Mouse (Mus musculus): ENCODE results near the gene Slc45a3. TPM values are rescaled to one million over a fixed set of nuclear protein-coding genes. Genes with fewer than 3 reads are reported as not detected.

The Slc45a3 gene
- polyA plus RNA-seq, 1 experiment from 2014 or later: 4.0 TPM

GRCm38 (mm10) chr1:132001880-132002330 lies 39.1 kb downstream of the Slc45a3 start:
- no peaks in the 10 kb centered on the region for H3K36me3 ChIP-seq
- no peak overlapping the region for H3K4me3 ChIP-seq
- H3K27me3 ChIP-seq: no peaks in the 10 kb centered on the region
- 79% methylated on average over 4 of the region's 4 CpGs for WGBS
- no peak overlapping the region for H3K27ac ChIP-seq
- peaks cover 5% of the 10 kb centered on the region for H3K4me1 ChIP-seq (replicated peaks)
- no peak overlapping the region for H3K4me2 ChIP-seq
- H3K9ac ChIP-seq: no peak overlapping the region
- ATAC-seq (replicated peaks; ENCODE audit: insufficient number of reproducible peaks, insufficient read depth, low FRiP score, low read depth): no peak
- H3K9me3 ChIP-seq (replicated peaks): no peaks in the 10 kb centered on the region

GRCm38 (mm10) chr1:132003111-132003510 lies 40.3 kb downstream of the Slc45a3 start:
- H3K4me3 ChIP-seq: no peak overlapping the region
- no peak overlapping the region for H3K4me2 ChIP-seq
- H3K9ac ChIP-seq: no peak overlapping the region
- peaks cover 5% of the 10 kb centered on the region for H3K4me1 ChIP-seq (replicated peaks)
- H3K9me3 ChIP-seq (replicated peaks): no peaks in the 10 kb centered on the region
- ATAC-seq (replicated peaks; ENCODE audit: insufficient number of reproducible peaks, insufficient read depth, low FRiP score, low read depth): no peak
- 54% methylated on average over 2 of the region's 2 CpGs for WGBS
- no peaks in the 10 kb centered on the region for H3K27me3 ChIP-seq
- peak overlapping the region; percentile 50 for H3K27ac ChIP-seq
- no peaks in the 10 kb centered on the region for H3K36me3 ChIP-seq

GRCm38 (mm10) chr1:132003817-132004216 lies 41.0 kb downstream of the Slc45a3 start:
- no peak overlapping the region for H3K4me2 ChIP-seq
- H3K27me3 ChIP-seq: no peaks in the 10 kb centered on the region

GRCm38 (mm10) chr1:132004574-132005180 lies 41.9 kb downstream of the Slc45a3 start:
- Histone ChIP-seq H3K27ac (peak overlapping the region; percentile 54), H3K4me3 (no peak overlapping the region), H3K9me3 (replicated peaks) (no peaks in the 10 kb centered on the region), H3K36me3 (no peaks in the 10 kb centered on the region), H3K9ac (no peak overlapping the region), H3K4me2 (no peak overlapping the region), H3K4me1 (replicated peaks) (peaks cover 13% of the 10 kb centered on the region), H3K27me3 (no peaks in the 10 kb centered on the region)
- WGBS: 78% methylated on average over 6 of the region's 6 CpGs
- ATAC-seq (replicated peaks; ENCODE audit: insufficient number of reproducible peaks, insufficient read depth, low FRiP score, low read depth): no peak

More at GRCm38 (mm10) chr1:132003817-132004216, 41.0 kb downstream of the Slc45a3 start:
- Histone ChIP-seq H3K36me3 (no peaks in the 10 kb centered on the region), H3K9ac (no peak overlapping the region), H3K9me3 (replicated peaks) (no peaks in the 10 kb centered on the region), H3K4me1 (replicated peaks) (peaks cover 6% of the 10 kb centered on the region), H3K4me3 (no peak overlapping the region), H3K27ac (peak overlapping the region; percentile 50)
- no peak for ATAC-seq (replicated peaks; ENCODE audit: insufficient number of reproducible peaks, insufficient read depth, low FRiP score, low read depth)
- WGBS: 51% methylated on average over 1 of the region's 1 CpGs

GRCm38 (mm10) chr1:132005466-132005865 lies 42.7 kb downstream of the Slc45a3 start:
- WGBS: 54% methylated on average over 1 of the region's 1 CpGs
- Histone ChIP-seq H3K9me3 (replicated peaks) (no peaks in the 10 kb centered on the region), H3K36me3 (no peaks in the 10 kb centered on the region), H3K27ac (no peak overlapping the region), H3K4me2 (no peak overlapping the region), H3K4me1 (replicated peaks) (peaks cover 14% of the 10 kb centered on the region), H3K4me3 (no peak overlapping the region), H3K9ac (no peak overlapping the region), H3K27me3 (no peaks in the 10 kb centered on the region)
- ATAC-seq (replicated peaks; ENCODE audit: insufficient number of reproducible peaks, insufficient read depth, low FRiP score, low read depth): no peak

GRCm38 (mm10) chr1:132006046-132006445 lies 43.3 kb downstream of the Slc45a3 start:
- Histone ChIP-seq H3K27me3 (no peaks in the 10 kb centered on the region), H3K36me3 (no peaks in the 10 kb centered on the region), H3K4me2 (no peak overlapping the region), H3K4me3 (no peak overlapping the region), H3K9ac (no peak overlapping the region), H3K9me3 (replicated peaks) (no peaks in the 10 kb centered on the region), H3K4me1 (replicated peaks) (peaks cover 16% of the 10 kb centered on the region), H3K27ac (no peak overlapping the region)
- WGBS: 76% methylated on average over 3 of the region's 3 CpGs
- ATAC-seq (replicated peaks; ENCODE audit: insufficient number of reproducible peaks, insufficient read depth, low FRiP score, low read depth): no peak

GRCm38 (mm10) chr1:132006721-132007120 lies 44.0 kb downstream of the Slc45a3 start:
- Histone ChIP-seq H3K27ac (peak overlapping the region; percentile 100), H3K9me3 (replicated peaks) (no peaks in the 10 kb centered on the region), H3K36me3 (no peaks in the 10 kb centered on the region), H3K9ac (no peak overlapping the region), H3K4me3 (peak overlapping the region; percentile 90), H3K4me2 (peak overlapping the region; percentile 72), H3K27me3 (no peaks in the 10 kb centered on the region), H3K4me1 (replicated peaks) (peaks cover 16% of the 10 kb centered on the region)
- no peak for ATAC-seq (replicated peaks; ENCODE audit: insufficient number of reproducible peaks, insufficient read depth, low FRiP score, low read depth)
- 27% methylated on average over 5 of the region's 5 CpGs for WGBS

GRCm38 (mm10) chr1:132007282-132007815 lies 44.6 kb downstream of the Slc45a3 start, which contains the start of gene Elk4:
TSS of gene Elk4 (plus strand) at chr1:132007607.
- Histone ChIP-seq H3K9me3 (replicated peaks) (no peaks in the 10 kb centered on the region), H3K4me3 (peak within 1 kb of the TSS; percentile 90), H3K4me2 (peak within 1 kb of the TSS; percentile 72), H3K4me1 (replicated peaks) (peaks cover 16% of the 10 kb centered on the region), H3K27me3 (no peaks in the 10 kb centered on the region), H3K36me3 (no peaks in the 10 kb centered on the region), H3K9ac (peak within 1 kb of the TSS; percentile 98), H3K27ac (peak within 1 kb of the TSS; percentile 100)
- peak; percentile 89 for ATAC-seq (replicated peaks; ENCODE audit: insufficient number of reproducible peaks, insufficient read depth, low FRiP score, low read depth)
- under 1% methylated on average over 59 of the region's 61 CpGs for WGBS

GRCm38 (mm10) chr1:132007828-132008827 lies 45.4 kb downstream of the Slc45a3 start:
- Histone ChIP-seq H3K27me3 (no peaks in the 10 kb centered on the region), H3K36me3 (no peaks in the 10 kb centered on the region; the same call in 1 of the 2 replicates), H3K9me3 (replicated peaks) (no peaks in the 10 kb centered on the region), H3K4me1 (replicated peaks) (peaks cover 16% of the 10 kb centered on the region), H3K27ac (peak overlapping the region; percentile 100), H3K4me2 (peak overlapping the region; percentile 72), H3K9ac (peak overlapping the region; percentile 98), H3K4me3 (peak overlapping the region; percentile 90)
- under 1% methylated on average over 68 of the region's 72 CpGs for WGBS
- peak; percentile 90 for ATAC-seq (replicated peaks; ENCODE audit: insufficient number of reproducible peaks, insufficient read depth, low FRiP score, low read depth)

- peak overlapping the region; percentile 72 for H3K4me2 ChIP-seq
- H3K27ac ChIP-seq: peak overlapping the region; percentile 100
- peak overlapping the region; percentile 98 for H3K9ac ChIP-seq
- H3K4me3 ChIP-seq: peak overlapping the region; percentile 90
- no peaks in the 10 kb centered on the region; the same call in 1 of the 2 replicates for H3K36me3 ChIP-seq
- H3K27me3 ChIP-seq: no peaks in the 10 kb centered on the region
- no peaks in the 10 kb centered on the region for H3K9me3 ChIP-seq (replicated peaks)
- 38% methylated on average over 8 of the region's 8 CpGs for WGBS
- no peak for ATAC-seq (replicated peaks; ENCODE audit: insufficient number of reproducible peaks, insufficient read depth, low FRiP score, low read depth)
- peaks cover 16% of the 10 kb centered on the region for H3K4me1 ChIP-seq (replicated peaks)
These were observed 46.3 kb downstream of the Slc45a3 start for GRCm38 (mm10) chr1:132008881-132009644.
